Mouse (Mus musculus) heart, adult 18-20 months (tissue): ENCODE results near the gene Znrf1. TPM values are rescaled to one million over a fixed set of nuclear protein-coding genes. Genes with fewer than 3 reads are reported as not detected.

ENCODE experiments used
- DNase-seq, 2 experiments: peaks; one replicate each; pipeline ENCODE4 v3.0.0; 2021 to 2022; ENCODE audit warnings: mixed read lengths in 1 of 2
- total RNA-seq, 2 experiments: library from RNA; stranded (reverse); gene quantifications; 2 replicates each; pipeline ENCODE4 v1.2.3; 2021

Znrf1 gene
- total RNA-seq, 2 experiments from 2014 or later: 52.5 to 66.6 TPM

- DNase-seq: no peak
Observed at GRCm38 (mm10) chr8:111533503-111533902, 2.4 kb upstream of the Znrf1 start.

- DNase-seq: no peak
Observed at GRCm38 (mm10) chr8:111535491-111535890, 406 bp upstream of the Znrf1 start.

- DNase-seq: peak; percentile 46 to 68
Observed at GRCm38 (mm10) chr8:111536978-111537764, 1.3 kb downstream of the Znrf1 start.

- DNase-seq: no peak
Observed at GRCm38 (mm10) chr8:111537765-111538158, 1.9 kb downstream of the Znrf1 start.

GRCm38 (mm10) chr8:111538194-111538593 is 2.3 kb downstream of the Znrf1 start:
- DNase-seq: peak; percentile 51 to 65

GRCm38 (mm10) chr8:111539422-111540076 is 3.7 kb downstream of the Znrf1 start:
- DNase-seq: peak; percentile 51 to 55

DNA sequence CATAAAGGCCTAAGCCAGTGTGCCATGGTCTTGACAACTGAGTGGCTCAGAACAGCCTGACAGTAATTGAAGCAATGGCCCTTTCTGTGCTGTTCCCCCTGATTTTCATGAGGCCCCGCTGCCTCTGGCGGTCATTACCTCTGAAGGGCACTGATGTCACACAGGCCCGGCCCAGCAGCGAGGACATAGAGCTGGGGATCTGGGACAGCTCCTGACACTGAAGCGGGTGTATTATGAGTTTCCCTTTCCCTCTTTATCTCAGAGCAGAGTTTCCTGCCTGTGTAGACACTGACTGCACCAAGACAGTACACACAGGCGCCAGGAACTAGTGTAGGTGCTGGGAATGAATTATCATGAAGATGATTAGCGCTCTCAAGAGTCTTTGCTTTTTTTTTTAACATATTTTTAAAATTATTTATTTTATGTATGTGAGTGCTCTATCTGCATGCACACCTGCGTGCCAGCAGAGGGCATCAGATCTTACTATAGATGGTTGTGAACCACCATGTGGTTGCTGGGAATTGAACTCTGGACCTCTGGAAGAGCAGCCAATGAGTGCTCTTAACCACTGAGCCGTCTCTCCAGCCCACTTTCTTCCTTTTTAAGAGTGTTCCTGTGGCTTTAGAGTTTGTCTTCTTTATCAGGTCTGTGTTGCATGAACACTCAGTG is 7.9 kb downstream of the Znrf1 start:
- DNase-seq: peak in 1 of 2 experiments; percentile 43

GRCm38 (mm10) chr8:111545406-111546156 is 9.7 kb downstream of the Znrf1 start:
- no peak for DNase-seq

DNA sequence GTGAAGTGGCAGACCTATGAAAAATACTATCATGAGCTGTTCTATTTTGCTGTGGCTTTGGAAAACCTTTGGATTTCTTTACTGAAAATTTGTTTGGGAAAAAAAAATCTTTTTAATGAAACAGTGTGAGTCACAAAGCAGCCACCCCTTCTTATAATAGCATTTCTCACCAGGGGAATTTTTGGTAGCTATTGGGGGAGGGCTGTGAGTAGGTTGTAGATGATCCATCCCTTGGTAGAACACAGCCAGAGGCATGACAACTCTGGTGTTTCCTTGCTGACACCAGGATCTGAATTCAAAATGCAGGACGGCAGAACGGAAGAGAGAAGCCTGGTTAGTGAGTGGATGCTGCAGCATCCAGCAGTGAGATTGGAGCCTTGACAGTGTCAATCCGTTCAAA is 11.2 kb downstream of the Znrf1 start:
- DNase-seq: no peak

DNA sequence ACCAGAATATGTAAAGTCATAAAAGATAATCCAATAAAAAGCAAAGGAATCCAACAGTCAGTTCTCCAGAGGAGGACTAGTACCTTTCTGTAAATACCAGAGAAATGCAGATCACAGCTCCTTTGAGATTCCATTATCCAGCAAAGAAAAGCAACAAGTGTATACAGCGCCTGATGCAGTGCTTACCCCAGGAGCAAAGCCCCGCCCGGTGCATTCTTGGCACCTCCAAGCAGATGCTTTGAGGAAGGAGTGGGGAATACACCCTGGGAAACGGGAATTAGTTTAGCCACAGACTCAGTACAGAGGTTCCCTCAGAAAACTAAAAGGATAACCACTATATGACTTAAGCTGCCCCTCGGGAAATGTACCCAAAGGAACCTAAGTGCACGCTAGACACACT is 12.3 kb downstream of the Znrf1 start:
- DNase-seq: no peak

DNA sequence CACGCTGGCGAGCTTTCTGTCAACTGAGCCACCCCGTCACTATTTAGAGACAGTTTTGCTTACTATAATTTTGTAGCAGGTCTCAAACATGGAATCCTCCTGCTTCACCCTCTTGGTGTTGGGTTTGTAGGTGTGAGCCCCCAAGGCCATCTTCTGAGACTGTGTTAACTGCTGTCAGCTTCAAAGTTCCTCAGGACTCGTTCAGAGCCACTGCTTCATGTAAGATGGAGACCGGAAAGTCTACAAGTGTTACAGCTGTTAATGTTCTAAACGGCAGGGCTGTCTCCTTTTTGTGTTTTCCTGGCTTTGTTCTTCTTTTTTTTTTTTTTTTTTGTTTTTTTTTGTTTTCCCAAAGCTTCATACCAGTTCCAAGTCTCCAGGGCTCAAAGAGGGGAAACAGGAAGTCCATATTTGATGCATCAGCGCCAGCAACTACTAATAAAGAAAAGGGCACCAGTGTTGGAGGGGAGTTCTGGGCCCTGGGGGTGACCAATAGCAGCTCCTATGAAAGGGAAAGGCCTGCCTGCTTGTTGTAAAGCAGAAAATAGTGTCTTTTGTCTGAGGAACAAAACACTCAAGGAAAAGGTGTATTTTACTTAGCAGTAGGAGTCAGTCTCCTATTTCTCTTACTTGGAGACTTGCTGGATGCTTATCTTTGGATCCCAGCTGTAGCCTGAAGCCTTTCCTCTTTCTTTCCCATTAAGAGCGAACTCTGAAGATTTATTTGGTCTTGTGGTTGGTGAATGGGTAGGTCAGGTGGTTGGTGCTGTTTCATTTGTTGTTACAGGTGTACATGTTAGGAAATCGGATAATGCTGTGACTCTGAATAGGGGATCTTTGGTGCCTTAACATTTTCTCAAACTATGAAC is 14.3 kb downstream of the Znrf1 start:
- peak in 1 of 2 experiments; percentile 69 for DNase-seq

GRCm38 (mm10) chr8:111551511-111552130 is 15.7 kb downstream of the Znrf1 start:
- DNase-seq: no peak

DNA sequence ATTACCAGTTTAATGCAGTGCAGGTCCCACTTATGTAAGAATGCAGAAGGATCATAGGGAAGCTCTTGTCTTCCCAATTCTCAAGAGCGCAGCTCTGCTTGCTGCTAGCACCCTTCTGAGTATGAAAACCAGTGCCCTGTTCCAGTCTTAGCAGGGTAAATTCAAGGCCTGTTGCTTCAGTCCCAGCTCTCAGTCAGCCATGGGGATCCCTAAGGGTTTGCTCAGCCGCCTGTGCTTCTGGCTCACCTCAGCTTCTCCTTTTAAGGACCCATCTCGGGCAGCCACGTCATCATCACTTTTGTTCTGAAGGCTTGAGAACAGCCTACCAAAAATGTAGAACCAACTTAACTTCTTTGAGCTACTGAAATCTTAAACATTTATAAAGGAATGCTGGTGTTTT is 25.9 kb downstream of the Znrf1 start:
- DNase-seq: peak in 1 of 2 experiments; percentile 36

DNA sequence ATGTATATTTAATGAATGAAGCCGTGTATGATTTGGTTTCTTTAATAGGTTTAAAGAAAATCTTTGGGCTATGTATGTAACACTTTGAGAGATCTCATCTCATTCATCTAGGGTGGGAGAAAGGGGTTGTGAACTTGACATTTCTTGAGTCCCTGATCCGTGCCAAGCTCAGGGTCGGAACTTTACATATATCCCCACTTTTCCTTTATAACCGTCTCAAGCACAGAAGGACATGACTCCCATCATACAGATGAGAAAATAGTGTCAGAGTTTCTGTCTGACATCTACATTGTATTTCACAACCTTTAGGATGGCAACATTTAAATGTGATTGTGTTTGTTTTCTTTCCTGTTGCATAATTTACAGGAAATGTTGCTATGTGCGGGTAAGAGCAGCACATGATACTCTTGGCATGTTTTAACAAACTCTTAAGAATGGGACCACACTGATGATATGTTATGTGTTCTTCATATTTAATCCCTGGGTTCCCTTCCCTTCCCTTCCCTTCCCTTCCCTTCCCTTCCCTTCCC is 26.4 kb downstream of the Znrf1 start:
- DNase-seq: no peak

DNA sequence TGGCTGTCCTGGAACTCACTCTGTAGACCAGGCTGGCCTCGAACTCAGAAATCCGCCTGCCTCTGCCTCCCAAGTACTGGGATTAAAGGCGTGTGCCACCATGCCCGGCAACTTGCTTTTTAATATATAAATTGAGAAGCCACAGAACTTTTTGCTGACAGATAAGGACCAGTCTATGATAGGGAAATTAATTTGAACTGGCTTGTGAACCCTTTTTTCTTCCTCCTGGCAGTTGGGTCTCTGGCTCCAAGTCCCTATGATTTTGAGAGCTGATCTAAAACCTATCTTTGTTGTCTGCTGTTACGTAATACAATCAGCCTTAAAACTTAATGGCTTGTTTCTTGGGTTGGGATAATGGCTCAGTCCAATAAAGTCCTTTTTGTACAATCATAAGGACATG is 27.2 kb downstream of the Znrf1 start:
- DNase-seq: no peak

GRCm38 (mm10) chr8:111563687-111564086 is 27.8 kb downstream of the Znrf1 start:
- DNase-seq: no peak

GRCm38 (mm10) chr8:111564093-111564492 is 28.2 kb downstream of the Znrf1 start:
- DNase-seq: no peak

GRCm38 (mm10) chr8:111565784-111566191 is 29.9 kb downstream of the Znrf1 start:
- no peak for DNase-seq

DNA sequence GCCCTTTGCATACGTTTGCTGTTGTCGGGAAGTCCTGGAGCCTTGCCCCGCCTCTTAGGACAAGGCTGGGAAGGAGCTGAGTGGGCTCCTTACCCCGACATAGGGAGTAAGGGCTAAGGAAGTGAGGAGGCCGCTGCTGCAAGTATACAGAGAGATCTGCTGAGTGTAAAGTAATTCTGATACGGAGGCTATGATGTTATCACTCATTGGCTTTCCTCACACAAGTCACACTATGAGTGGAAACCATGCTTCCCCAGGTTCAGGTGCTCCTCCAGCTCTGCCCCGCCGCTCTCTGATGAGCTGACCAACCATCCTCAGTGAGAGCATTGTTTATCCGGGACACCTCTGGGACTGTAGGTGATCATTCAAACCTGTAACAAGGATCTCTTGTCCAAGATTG is 30.4 kb downstream of the Znrf1 start:
- no peak for DNase-seq

DNA sequence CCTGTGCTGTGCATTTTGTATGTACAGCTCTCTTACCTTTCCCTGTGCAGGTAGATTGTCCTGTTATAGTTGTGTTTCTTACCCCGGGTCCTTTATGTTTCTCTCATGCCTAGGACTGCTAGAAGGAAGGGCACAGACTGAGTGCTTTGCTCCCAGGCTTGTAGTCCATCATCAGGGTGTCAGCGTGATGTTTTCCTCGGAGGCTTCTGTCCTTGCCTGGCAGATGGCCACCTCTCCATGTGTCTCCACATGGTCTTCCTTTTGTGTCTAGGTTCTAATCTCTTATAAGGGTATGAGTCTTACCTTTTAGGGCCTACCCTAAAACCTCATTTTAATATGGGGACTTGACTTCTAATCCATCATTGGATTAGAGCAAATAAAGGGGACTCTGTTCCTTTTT is 31.7 kb downstream of the Znrf1 start:
- DNase-seq: no peak

GRCm38 (mm10) chr8:111568029-111568428 is 32.1 kb downstream of the Znrf1 start:
- DNase-seq: no peak
